Mouse (Mus musculus) embryo, embryonic 9.5 days (tissue): Measurements from ENCODE around the gene Nhlh1.

Source experiments
- DNase-seq: peaks from one replicate; pipeline ENCODE4 v3.0.0-alpha.2; 2017; ENCODE audit errors: extremely low spot score

Gene Nhlh1

GRCm38 (mm10) chr1:172053541-172054440 is 3.6 kb downstream of the Nhlh1 start:
- no peak for DNase-seq

- DNase-seq: no peak
Observed at GRCm38 (mm10) chr1:172052766-172053279, 4.5 kb downstream of the Nhlh1 start.

DNA sequence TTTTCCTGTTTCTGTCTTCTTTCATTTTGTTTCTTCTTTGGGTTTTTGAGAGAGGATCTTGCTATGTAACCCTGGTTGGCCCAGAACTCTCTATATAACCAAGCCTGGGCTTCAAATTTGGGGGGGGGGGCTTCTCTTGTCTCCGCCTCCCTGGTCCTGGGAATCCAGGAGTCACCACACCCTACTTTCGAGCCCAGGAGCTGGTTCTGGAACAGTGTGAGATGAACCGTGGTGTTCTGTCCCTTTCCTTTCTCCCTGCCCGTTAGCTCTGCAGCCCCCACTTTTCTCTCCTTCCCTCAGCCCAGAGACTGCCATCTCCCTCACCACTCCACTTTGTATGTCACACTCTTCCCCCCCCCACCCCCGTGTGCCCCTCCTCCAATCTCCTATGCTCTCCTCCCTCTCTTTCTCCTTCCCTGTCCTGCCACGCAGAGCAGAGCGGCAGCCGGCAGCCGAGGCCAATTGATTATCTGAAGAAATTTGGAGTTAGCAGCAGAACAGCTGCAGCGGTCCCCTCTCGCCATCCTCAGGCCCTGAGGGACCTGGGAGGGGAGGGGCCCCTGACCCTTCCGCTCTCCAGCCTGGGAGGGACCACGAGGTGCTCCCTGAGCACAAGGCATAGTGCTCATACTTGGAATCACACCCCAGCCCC is 8.1 kb downstream of the Nhlh1 start:
- DNase-seq: no peak

DNA sequence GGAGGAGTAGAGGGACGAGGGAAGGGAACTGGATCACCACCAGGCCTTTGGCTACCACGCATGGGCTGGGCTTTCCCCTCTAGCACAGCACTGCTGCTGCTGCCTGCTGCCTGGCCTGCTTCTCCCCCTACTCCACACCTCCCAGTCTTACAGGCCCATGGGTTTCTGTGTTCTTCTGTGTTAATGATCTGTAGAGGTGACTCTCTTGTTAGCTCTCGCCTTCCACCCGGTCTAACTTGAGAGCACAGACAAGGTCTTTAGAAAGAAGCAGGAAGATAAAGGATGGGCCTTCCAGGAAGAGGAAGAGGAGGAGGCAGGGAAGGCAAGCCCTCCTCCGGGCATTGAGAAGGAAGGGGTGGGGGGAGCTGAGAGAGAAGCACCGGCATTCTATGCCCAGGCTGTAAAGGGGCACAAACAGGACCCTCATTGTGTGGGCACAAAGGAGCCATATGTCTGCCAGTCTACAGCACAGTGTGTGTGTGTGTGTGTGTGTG is 9.1 kb downstream of the Nhlh1 start:
- DNase-seq: no peak

- peak; percentile 85 for DNase-seq
Observed at GRCm38 (mm10) chr1:172046938-172047337, 10.4 kb downstream of the Nhlh1 start.

DNA sequence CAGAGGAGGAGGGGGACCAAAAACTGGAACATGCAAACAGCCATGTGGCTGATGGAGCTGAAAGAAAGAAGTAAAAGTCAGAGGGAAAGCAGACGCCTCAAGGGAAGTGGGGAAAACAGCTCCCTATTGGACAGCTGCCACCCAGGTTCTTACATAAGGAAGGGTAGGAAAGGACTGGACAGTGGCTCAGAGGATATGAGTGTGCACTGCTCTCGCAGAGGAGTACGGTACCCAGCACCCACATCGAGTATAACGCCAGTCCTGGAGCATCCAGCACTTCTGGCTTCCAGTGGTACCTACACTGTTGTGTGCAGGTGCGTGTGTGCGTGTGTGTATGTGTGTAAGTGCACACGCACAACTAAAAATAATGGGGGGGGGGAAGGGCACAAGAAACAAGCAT is 11.0 kb downstream of the Nhlh1 start:
- DNase-seq: no peak

DNA sequence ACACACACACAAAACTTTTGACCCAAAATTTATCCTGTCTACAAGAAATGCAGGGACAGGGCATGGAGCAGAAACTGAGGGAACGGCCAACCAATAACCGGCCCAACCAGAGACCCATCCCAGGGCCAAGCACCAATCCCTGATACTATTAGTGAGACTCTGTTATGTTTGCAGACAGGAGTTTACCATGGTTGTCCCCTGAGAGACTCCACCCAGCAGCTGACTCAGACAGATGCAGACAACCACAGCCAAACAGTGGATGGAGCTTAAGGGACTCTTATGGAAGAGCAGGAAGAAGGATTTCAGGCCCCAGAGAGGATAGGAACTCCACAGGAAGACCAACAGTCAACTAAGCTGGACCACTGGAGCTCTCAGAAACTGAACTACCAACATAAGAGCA is 27.5 kb downstream of the Nhlh1 start:
- no peak for DNase-seq

GRCm38 (mm10) chr1:172028394-172029275 is 28.7 kb downstream of the Nhlh1 start, which contains the start of gene Vangl2:
Vangl2 (minus strand) TSS chr1:172028444.
- no peak for DNase-seq

DNA sequence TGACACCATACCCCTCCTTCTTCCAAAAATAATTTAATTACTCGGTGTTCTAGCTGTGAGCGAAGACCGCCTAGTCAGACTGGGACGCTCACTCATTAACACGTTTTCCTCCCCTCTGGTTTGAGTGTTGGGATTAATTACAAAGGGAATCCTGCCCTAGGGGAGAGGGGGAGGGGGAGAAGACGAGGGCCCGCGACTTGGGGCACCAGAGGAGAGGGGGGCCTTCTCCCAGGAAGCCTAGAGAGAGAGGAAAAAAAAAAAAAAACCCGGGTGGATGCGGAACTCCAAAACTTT is 29.6 kb downstream of the Nhlh1 start:
- no peak for DNase-seq

- DNase-seq: peak; percentile 96
Observed at GRCm38 (mm10) chr1:172027010-172027808, 30.2 kb downstream of the Nhlh1 start.

DNA sequence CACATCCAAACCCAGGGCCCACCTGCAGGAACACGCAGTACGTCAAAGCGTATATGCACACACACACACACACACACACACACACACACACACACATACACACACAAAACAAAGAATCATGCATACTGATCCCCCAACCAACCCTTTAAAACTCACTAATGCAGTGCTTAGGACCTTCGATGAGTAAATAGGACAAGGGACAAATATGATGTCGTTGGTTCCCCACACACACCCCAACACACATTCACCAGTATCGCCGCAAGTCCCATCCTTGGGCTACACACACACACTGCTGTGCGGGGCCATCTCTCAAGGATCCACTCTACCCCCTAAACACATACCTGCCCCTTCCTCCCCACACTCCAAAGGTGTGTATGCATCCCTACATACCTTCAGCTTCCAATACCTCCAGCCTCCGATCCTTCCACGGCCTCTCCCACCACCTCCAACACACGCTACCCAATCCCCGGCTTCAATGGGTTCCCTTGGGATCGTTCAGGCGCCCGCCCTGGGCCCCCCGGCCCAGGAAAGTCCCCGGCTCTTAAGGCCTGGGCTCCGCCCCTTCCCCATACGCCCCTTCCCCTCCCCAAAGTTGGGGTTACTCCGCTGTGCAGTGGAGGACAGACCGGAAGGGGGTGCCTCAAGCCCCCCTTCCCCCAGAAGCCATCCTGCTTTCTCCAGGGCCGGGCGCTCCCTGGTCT is 31.0 kb downstream of the Nhlh1 start:
- peak; percentile 62 for DNase-seq

DNA sequence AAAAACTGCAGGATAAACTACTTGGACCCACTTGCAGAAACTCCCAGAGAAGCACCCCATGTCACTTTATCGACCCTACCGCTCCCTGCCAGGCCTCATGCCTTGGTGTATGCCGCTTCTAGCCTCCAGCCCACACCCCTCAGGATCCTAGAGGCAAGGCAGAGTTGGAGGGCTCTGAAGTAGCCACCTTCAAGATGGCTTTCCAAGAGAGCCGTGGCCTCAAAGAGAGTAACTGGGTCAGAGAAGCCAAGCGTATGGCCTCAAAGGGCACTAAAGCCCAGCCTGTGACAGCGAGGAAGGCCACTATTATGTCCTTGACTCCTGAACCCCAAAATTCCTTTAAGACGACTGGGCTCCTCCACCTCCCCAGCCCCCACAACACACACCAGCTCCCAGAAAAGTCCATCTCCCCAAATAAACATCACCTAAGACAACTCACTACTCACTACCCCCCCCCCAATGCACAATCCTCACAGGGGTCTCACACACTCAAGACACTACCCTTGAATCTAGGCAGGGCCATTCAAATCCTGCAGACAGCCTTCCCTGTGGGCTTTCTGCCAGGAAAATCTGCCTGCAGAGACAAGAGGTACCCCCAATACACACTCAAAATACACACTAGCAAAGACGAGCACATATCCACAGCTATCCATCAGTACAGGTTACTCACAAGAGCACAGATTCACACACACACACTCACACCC is 32.0 kb downstream of the Nhlh1 start:
- no peak for DNase-seq

DNA sequence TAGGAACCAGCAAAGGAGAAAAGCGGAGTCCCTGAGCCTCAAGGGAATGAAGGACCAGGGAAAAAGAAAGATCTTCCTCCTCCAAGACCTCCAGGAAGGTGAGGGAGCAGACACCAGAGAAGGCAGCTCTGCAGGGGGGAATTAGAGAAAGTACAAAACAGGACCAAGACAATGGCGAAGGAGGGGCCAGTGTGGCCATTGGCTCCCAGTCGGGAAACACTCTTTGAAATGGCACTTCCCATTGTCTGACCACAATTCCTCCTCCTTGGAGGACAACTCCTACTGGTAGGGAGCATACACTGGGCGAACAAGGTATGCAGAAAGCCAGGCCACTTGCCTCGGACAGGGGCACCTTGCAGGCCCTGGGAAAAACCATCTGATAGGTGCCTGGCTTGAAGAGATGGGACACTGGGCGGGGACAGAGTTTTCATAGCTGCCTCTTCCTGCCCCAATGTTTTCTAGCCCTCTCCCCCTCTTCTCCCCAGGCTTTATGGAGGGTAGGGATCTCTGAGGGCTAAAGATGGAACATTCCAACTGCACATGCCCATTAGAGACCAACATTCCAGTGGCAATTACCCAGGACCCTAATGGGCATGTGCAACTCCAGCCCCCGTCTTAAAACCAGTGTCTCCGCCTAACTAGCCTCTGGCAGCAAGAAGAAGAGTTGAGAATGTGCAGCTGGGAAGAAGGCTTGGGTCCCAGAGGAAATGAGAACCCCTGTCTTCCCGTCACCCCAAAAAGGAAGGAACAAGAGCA is 33.1 kb downstream of the Nhlh1 start:
- DNase-seq: no peak

- no peak for DNase-seq
Observed at GRCm38 (mm10) chr1:172019863-172020521, 37.4 kb downstream of the Nhlh1 start.

DNA sequence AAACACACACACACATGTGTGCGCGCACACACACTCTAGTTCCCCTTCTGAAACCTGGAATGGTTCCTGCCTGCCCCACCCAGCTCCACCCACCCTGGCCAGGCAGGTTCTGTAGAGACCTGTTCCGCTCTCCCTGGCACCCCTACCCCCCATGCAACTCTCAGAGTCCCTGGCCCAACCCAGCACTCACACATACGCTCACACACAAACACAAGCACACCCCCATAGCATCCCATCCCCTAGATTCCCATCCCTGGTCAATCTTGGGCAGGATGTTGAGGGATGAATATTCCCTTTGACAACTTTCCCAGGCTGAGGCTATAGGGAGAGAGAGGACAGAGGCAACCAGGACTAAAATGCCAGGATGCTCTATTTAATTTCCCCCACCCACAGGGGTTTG is 38.0 kb downstream of the Nhlh1 start:
- no peak for DNase-seq

DNA sequence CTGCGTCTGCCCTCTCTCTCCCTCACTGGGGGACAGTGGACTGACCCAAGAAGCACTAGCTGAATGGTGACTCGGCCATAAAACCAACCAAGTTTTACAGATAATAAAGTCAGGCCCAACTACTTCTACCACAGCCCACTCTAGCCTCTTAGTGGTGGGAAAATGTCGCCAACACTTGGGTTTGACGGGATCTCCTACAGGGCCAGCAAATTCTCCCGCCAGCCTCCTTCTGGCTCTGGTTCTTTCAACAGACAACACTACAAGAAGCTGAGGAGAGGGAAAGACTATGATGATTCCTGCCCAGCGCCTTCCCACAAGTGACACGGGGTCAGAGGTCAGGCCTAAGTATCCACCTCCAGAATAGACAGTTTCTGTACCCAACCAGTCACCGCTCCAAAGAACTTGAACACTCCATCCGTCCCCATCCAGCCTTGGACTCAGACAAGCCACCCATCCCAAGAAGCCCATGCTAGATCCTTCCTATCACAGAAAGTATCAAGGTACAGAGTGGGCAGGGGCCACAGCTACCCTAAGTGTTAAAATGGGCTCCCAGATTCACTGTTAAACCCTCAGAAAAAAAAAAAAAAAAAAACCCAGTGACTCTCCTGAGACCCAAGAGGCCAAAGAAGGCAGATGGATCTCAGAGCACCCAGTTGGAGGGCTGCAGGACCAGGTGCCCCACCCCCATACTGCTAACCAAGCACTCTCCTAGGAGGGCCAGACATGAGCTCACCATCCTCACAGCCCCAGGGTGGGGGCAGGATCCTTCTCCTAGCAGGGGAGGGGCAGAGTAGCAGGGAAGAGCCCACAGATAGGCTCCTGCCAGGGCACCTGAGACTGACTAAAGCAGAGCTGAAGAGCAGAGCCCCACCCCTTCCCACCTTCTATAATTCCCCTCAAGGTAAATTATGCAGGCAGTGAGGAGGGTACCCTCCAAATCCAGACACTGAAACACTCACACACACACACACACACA is 38.7 kb downstream of the Nhlh1 start:
- DNase-seq: no peak

DNA sequence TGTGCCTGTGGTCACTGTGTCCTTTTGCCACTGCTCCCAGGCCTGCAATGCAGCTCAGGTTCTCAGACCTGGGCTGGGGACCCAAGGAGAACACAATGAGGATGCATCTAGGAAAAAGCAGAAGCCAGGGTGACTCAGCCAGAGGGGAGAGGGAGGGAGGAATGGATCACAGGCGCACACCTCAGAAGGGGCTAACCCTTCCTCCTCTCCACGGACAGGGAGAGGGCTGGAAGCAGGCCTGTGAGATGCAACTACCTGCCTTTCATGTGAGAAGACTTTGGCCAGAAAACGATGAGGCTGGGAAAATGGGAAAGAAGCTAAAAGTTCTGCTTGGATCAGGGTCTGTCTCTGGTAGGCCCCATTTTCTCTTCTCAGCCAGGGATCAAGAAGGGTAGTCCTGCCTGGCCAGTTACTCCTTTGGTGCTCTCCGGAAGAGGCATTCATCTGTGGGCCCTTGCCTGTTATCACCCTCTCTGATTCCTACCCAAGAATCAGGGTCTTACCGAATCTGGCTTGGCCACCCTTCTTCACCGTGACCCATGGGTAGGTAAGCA is 39.8 kb downstream of the Nhlh1 start:
- no peak for DNase-seq
